Mouse (Mus musculus): ENCODE results near the gene Bglap2. TPM values are rescaled to one million over a fixed set of nuclear protein-coding genes. Genes with fewer than 3 reads are reported as not detected.
"Not testable (repeated sequence)": the region's sequence is repeated elsewhere in the genome, so short reads cannot be mapped to it uniquely, and the experiment has no call there.

Bglap2 gene
- total RNA-seq, 4 experiments from 2014 or later: not detected

DNA sequence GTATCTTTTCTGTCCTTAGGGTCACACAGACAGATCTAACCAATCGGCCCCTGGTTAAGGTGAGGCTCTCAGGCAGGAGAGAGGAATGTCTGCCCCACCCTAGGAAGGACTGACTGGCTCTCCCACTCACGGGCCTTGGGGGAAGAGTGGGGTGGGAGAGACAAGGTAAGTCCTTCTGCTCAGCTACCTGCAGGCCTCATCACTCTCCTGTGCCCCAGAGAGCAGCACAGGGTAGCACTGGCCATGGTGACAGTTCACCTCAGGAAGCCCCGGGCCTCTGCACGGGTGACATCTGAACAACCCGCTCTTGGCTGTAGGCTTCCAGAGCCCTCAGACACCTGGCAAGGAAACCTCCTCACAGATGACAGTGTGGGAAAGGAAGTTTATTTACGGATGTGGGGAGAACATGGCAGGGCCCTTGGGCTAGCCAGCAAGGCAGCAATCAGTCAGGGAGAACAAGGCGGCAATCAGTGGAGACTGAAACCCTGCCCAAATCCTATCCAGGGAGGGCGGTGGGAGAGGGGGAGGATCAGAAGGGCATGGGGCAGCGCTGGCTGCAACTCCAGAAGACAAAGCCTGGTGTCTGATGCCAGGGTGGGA is 15.4 kb upstream of the Bglap2 start:
- DNase-seq (ENCODE audit: low spot score in 2 of 2): no peak

DNA sequence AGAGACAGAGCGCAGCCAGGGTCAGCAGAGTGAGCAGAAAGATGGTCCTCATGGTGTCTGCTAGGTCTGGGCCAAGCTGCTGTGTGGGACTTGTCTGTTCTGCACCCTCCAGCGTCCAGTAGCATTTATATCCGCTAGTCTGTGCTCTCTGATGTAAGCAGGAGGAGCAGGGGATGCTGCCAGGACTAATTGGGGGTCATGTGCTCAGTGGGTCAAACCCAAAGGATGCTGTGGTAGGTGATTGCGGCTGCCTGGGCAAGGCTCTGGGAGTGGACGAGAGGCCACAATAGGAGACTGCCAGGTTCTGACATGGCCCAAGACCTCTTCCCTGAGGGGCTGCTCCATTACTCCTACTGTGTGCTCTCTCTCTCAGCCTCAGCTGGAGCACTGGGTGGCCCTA is 5.9 kb upstream of the Bglap2 start, which contains the start of gene Bglap:
TSS of gene Bglap (minus strand) at position 101 of the 400 bp plus-strand sequence.
- DNase-seq (ENCODE audit: low spot score in 2 of 2): no peak

DNA sequence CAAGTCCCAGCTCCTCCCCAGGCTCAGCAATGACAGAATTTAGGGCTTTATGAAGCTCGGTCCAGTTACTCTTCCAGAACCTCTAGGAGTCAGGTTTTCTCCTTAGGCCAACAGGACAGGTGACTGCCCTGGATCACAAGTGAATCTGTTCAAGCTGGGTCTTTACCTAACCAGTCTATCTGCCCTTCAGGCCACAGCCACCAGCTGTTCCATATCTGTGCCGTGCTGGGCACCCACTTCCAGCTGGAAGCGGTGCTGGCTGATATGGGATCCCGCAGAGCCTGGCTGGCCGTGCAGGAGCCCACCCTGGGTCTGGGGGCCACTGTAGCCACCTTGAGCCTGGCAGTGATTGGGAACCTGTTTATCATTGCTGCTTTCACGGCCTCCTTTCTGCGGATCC is 3.9 kb upstream of the Bglap2 start:
- DNase-seq (ENCODE audit: low spot score in 2 of 2): not testable (repeated sequence)

DNA sequence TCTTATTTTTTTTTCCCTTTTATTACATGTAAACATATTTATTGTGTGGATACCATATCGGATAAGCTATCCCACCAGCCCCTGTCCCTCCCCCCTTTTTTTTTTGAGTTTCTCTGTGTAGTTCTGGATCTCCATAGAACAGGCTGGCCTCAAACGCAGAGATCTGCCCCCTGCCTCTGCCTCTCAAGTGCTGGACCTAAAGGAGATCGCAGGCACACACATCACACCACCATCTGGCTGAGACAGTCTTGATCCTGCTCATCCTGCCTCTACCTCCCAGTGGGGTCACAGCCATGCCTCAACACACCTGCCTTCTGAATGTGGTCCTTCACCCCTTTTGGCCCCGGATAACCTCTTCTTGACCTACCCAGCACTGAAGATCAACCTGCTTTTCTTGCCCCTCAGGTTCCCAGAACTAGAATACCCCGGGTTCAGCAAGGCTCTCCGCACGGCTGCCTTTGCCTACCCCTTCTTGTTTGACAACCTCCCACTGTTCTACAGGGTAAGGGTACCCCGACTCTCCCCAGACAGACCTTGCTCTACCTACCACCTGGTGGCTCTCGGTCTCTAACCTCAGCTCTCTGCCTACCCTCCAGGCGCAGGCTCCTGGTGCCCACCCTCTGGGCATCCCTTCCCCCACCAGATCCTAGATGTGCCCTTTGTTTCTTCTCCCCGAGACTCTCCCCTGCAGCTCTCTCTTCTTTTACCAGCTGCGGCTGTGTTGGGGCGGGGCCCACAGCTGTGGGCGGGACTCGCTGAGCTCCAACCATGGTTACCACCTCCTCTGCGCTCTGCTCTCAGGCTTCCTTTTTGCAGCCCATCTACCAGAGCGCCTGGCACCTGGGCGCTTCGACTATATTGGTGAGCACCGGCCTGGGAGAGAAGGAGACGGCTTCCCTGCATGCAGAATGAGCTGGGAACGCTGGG is 3.2 kb upstream of the Bglap2 start:
- not testable (repeated sequence) for DNase-seq (ENCODE audit: low spot score in 2 of 2)

DNA sequence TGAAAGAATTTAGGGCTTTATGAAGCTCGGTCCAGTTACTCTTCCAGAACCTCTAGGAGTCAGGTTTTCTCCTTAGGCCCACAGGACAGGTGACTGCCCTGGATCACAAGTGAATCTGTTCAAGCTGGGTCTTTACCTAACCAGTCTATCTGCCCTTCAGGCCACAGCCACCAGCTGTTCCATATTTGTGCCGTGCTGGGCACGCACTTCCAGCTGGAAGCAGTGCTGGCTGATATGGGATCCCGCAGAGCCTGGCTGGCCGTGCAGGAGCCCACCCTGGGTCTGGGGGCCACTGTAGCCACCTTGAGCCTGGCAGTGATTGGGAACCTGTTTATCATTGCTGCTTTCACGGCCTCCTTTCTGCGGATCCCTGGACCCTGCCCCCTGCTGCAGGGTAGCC is 1.9 kb downstream of the Bglap2 start:
- DNase-seq (ENCODE audit: low spot score in 2 of 2): not testable (repeated sequence)

DNA sequence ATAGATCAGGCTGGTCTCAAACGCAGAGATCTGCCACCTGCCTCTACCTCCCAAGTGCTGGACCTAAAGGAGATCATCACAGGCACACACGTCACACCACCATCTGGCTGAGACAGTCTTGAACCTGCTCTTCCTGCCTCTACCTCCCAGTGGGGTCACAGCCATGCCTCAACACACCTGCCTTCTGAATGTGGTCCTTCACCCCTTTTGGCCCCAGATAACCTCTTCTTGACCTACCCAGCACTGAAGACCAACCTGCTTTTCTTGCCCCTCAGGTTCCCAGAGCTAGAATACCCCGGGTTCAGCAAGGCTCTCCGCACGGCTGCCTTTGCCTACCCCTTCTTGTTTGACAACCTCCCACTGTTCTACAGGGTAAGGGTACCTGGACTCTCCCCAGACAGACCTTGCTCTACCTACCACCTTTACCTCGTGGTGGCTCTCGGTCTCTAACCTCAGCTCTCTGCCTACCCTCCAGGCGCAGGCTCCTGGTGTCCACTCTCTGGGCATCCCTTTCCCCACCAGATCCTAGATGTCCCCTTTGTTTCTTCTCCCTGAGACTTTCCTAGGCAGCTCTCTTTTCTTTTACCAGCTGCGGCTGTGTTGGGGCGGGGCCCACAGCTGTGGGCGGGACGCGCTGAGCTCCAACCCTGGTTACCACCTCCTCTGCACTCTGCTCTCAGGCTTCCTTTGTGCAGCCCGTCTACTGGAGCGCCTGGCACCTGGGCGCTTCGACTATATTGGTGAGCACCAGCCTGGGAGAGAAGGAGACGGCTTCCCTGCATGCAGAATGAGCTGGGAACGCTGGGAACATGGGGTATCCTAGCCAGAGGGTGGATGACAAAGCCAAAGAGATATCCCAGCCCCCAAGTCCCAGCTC is 2.5 kb downstream of the Bglap2 start:
- DNase-seq (ENCODE audit: low spot score in 2 of 2): not testable (repeated sequence)

DNA sequence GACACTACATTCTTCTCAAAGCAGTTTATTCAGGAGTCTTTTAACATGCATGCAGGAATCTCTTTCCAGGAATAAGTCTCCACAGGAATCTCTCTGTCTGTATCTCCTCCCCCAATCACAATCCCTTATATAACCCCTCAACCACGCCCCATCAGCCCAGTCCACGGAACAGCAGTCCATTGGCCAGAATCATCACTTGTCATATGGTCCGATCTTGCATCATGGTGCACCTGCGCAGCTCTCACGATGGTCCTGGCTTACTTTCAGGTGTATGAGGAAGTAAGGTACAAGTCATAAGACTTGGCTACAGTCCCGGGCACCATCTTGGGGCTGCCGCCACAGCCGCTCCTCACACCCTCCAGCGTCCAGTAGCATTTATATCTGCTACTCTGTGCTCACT is 5.9 kb downstream of the Bglap2 start, which contains the start of gene Bglap3:
TSS of gene Bglap3 (minus strand) at position 101 of the 400 bp plus-strand sequence.
- not testable (repeated sequence) for DNase-seq (ENCODE audit: low spot score in 2 of 2)

DNA sequence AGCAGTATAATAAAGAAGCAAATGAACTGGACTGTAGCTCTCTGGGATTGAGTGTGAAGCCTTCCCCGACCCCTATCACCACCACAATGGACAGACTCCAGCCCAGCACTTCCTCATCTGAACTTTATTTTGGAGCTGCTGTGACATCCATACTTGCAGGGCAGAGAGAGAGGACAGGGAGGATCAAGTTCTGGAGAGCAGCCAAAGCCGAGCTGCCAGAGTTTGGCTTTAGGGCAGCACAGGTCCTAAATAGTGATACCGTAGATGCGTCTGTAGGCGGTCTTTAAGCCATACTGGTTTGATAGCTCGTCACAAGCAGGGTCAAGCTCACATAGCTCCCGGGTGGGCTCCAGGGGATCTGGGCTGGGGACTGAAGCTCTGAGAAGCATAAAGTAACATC is 10.0 kb downstream of the Bglap2 start:
- DNase-seq (ENCODE audit: low spot score in 2 of 2): peak; percentile 45 to 68

DNA sequence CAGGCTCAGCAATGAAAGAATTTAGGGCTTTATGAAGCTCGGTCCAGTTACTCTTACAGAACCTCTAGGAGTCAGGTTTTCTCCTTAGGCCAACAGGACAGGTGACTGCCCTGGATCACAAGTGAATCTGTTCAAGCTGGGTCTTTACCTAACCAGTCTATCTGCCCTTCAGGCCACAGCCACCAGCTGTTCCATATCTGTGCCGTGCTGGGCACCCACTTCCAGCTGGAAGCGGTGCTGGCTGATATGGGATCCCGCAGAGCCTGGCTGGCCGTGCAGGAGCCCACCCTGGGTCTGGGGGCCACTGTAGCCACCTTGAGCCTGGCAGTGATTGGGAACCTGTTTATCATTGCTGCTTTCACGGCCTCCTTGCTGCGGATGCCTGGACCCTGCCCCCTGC is 11.0 kb downstream of the Bglap2 start:
- not testable (repeated sequence) for DNase-seq (ENCODE audit: low spot score in 2 of 2)

DNA sequence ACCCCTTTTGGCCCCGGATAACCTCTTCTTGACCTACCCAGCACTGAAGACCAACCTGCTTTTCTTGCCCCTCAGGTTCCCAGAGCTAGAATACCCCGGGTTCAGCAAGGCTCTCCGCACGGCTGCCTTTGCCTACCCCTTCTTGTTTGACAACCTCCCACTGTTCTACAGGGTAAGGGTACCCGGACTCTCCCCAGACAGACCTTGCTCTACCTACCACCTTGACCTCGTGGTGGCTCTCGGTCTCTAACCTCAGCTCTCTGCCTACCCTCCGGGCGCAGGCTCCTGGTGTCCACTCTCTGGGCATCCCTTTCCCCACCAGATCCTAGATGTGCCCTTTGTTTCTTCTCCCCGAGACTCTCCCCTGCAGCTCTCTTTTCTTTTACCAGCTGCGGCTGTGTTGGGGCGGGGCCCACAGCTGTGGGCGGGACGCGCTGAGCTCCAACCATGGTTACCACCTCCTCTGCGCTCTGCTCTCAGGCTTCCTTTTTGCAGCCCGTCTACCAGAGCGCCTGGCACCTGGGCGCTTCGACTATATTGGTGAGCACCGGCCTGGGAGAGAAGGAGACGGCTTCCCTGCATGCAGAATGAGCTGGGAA is 11.6 kb downstream of the Bglap2 start:
- not testable (repeated sequence) for DNase-seq (ENCODE audit: low spot score in 2 of 2)

DNA sequence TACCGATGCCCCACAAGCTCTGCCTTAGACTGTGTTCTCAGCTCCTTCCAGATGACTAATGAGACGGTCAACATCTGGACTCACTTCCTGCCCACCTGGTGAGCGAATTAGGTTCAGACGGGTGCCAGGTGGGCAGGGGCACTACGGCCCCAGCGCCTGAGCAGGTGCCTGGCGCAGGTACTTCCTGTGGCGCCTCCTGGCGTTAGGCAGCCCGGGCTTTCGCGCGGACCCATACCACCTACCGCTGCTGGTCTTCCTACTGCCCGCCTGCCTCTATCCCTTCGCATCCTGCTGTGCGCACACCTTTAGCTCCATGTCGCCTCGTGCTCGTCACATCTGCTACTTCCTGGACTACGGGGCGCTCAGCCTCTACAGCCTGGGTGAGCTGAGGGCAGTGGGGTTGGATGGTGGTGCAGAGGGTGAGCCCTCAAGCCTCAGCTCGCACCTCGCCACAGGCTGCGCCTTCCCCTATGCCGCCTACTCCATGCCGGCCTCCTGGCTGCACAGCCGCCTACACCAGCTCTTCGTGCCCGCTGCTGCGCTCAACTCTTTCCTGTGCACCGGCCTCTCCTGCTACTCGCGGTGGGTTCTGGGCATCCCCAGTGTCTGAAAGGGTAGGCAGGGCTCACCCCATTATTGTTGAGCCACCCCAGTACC is 12.7 kb downstream of the Bglap2 start:
- no peak for DNase-seq (ENCODE audit: low spot score in 2 of 2)

DNA sequence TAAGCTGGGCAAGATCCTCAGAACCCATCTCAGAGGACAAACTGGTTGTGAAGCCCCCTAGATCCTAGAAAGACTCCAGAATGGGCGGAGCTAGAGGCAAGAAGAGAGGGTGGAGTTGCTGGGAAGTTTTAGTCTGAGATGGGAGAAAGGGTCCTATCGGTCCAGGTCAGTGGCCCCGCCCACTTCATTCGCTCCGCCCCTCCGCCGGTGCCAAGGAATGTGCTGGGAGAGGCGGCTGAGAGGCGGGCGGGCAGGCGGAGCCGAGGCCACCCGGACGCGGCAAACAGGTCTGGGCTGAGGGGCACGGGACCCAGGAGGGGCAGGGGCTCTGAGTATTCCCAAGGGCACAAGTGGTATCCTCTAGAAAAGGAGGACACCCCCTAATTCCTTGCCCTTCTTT is 14.2 kb downstream of the Bglap2 start, which contains the start of gene Paqr6:
TSS of gene Paqr6 (plus strand) at position 248 of the 400 bp plus-strand sequence.
- peak; percentile 53 to 66 for DNase-seq (ENCODE audit: low spot score in 2 of 2)

DNA sequence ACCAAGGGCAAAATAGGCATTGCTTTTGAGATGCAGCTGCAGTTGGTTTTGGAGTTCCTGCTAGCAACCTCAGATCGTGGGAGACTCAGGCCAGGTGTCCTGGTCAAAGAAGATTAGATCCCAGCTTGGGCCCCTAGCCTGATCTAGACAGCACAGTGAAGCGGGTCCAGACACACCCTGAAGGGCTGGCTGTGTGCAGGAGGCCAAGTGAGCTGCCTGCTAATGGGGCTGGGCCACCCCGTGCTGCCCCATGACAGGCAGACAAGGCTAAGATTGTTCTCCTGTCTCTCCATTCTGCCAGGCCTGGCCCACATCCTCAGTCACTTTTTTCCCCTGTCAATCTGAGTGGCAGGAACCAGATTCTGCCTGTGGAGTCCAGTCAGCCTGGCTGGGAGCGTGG is 14.8 kb downstream of the Bglap2 start:
- no peak for DNase-seq (ENCODE audit: low spot score in 2 of 2)

DNA sequence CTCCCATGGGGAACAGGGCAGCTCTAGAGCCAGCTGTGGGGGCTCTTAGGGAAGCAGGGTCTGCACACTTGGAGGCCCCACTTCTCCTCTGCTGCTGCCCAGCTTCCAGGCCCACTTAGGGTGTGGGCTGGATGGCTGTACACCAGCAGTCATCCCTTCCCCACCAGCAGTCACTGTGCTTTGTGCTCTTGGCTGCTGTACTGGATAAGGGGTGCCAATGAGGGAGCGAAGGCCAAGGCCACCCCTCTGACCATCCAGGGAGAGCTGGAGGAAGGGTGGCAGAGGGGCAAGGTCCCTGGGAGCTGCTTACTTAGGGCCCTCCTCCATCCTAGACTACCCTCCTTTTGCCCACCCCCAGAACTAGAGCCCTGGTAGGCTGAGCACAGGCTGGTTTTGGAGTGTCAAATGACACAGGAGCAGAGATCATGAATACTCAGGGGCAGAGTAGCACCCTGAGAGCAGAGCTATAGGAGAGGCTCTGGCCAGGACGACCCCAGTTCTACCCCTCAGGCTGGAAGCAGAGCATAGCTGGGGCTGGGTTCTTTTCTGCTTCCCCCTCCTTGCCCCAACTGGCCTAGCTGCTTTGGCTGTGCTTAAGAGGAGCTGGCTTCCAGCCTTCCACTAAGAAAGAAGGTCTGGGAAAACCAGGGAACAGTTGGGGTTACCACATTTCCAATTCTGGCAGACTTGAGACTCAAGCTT is 16.7 kb downstream of the Bglap2 start:
- DNase-seq (ENCODE audit: low spot score in 2 of 2): no peak

DNA sequence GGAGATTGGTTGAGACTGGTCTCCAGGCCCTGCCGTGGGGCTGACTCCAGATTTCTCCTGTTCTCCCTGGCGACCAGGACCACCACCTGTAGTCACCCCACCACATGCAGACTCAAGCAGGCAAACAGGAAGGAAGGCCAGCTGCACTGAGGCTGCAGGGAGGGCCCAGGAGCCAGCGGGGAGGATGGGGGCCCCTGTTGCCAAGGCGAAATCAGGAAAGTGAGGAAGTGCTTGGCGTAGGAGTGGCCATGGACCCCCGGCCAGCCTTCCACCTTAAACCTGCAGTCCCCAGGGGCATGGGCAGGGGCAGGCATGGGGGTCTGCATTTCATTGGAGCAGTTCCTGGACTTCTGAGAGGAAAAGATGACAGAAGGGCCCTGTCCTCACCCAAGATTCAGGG is 17.4 kb downstream of the Bglap2 start:
- no peak for DNase-seq (ENCODE audit: low spot score in 2 of 2)

DNA sequence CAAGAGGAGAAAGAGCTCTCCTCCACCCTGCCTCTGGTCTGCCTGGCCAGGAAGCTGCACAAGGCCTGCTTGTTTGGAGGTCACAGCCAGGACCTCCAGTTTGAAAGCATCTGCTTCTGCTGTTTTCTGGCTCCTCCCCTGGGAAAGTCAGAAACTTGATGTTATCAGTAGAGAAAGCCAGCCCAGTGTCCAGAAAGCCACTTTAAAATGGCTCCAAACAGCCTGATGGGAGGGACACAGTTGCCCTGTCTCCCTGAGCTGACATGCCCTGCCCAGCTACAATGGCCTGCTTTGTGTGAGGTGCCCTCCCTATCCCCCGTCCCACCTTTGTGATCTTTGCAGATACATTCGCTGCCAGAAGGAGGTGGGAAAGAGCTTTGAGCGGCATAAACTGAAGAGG is 18.5 kb downstream of the Bglap2 start:
- no peak for DNase-seq (ENCODE audit: low spot score in 2 of 2)

DNA sequence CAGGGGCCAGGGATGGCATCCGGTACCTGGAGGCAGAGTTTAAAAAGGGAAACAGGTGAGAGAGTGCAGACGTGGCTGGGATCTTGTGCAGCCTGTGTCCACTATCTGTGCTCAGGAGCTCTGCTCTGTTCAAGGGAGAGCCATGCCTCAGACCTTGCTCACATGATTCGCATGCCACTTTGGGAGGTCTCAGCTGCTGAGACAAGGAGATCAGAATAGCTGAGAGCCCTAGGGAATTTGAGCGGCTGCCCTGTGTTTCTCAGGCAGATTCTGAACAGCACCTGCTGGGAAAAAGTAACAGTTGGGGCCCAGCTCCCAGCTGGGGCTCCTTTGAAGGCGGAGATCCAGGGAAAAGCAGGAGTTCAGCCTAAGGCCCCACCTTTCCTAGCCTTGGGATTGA is 18.9 kb downstream of the Bglap2 start:
- DNase-seq (ENCODE audit: low spot score in 2 of 2): no peak

DNA sequence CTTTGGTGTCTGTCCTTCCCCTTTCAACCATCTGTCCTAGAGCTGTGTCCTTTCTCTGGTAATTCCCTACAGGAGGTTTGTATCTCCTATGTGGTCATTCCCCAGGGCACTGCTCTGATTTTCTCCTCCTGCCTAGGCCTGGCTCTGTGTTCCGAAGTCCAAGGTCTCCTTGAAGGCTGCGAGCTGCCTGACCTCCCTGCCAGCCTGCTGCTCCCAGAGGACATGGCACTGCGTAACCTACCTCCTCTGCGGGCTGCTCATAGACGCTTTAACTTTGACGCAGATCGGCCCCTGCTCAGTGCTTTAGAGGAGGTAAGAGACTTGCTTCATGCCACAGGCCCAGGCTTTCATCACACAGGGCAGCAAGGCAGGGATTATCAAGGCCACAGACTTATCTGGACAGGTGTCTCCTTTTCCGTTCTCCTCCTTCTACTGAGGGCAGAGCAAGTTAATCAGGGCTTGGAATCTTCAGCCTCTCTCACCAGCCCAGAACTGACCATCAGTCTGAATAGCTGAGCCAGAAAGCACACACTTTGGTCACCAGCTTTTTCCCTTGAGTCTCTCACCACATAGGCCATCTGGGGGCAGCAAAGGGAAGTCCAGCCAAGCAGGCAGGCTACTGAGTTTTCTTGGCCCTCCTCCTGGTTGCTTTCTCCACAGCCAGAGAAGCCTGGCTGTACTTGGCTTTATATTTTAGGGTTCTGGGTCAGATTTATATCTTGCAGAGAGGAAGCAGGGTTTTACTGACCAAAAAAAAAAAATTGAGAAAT is 23.9 kb downstream of the Bglap2 start:
- no peak for DNase-seq (ENCODE audit: low spot score in 2 of 2)

DNA sequence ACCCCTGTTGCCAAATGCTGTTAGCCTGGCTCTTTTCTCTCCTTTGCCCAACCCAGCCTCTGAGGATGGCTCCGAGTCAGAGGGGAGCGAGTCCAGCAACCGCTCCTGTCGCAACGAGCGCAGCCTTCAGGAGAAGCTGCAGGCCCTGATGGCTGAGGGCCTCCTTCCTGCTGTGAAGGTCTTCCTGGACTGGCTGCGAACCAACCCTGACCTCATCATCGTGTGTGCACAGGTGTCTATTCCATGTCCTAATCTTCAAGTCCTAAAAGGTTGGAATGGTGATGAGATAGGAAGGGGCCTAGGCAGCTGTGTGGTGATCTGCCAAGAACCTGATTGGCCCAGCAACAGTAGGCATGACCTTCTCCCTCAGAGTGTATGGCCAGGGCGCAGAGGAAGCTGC is 25.6 kb downstream of the Bglap2 start:
- DNase-seq (ENCODE audit: low spot score in 2 of 2): no peak
